Mouse (Mus musculus) liver, postnatal 0 days (tissue): ENCODE measurements around the gene Upf2. TPM values are rescaled to one million over a fixed set of nuclear protein-coding genes. Genes with fewer than 3 reads are reported as not detected.

Experiments
- ATAC-seq: fragments of 200-750 bp; cut with Nextera tagmentation; 2 replicates; pipeline ENCODE4 v1.8.0; 2017; ENCODE audit warnings: mild to moderate bottlenecking, moderate library complexity
- DNase-seq: peaks from one replicate; pipeline ENCODE4 v3.0.0-alpha.2; 2016
- H3K27ac ChIP-seq: fragments of 300-500 bp; sonication (generic); 2 replicates; pipeline ENCODE4 v1.5.1; 2014; ENCODE audit warnings: antibody characterized with exemption, moderate library complexity, mild to moderate bottlenecking, low read depth
- H3K27me3 ChIP-seq: fragments of 300-500 bp; sonication (generic); 2 replicates; pipeline ENCODE4 v1.6.1; 2014; ENCODE audit warnings: low read length, control low read depth, mixed read lengths; ENCODE audit not compliant: insufficient read depth
- H3K36me3 ChIP-seq: fragments of 300-500 bp; sonication (generic); replicated peaks from 2 replicates; pipeline ENCODE4 v1.6.1; 2014; ENCODE audit warnings: mild to moderate bottlenecking, control low read depth, low read length, moderate library complexity, mixed read lengths; ENCODE audit not compliant: insufficient read depth
- H3K4me1 ChIP-seq: fragments of 300-500 bp; sonication (generic); 2 replicates; pipeline ENCODE4 v1.6.1; 2014; ENCODE audit warnings: antibody characterized with exemption, mild to moderate bottlenecking, control low read depth; ENCODE audit not compliant: insufficient read depth
- H3K4me2 ChIP-seq: fragments of 300-500 bp; sonication (generic); 2 replicates; pipeline ENCODE4 v1.6.1; 2014; ENCODE audit warnings: low read depth, mild to moderate bottlenecking, low read length, moderate library complexity, mixed read lengths
- H3K4me3 ChIP-seq: fragments of 300-500 bp; sonication (generic); 2 replicates; pipeline ENCODE4 v1.5.1; 2014; ENCODE audit warnings: low read depth, low read length
- H3K9ac ChIP-seq: fragments of 300-500 bp; sonication (generic); replicated peaks from 2 replicates; pipeline ENCODE4 v1.6.1; 2014; ENCODE audit warnings: mild to moderate bottlenecking, moderate library complexity
- H3K9me3 ChIP-seq: fragments of 300-500 bp; sonication (generic); 2 replicates; pipeline ENCODE4 v1.6.1; 2016; ENCODE audit warnings: mild to moderate bottlenecking, control low read depth, low read length, mixed read lengths
- CTCF ChIP-seq: sonication (generic); IDR thresholded peaks from 2 replicates; pipeline ENCODE4 v1.5.1; 2016; ENCODE audit warnings: antibody characterized with exemption, low read depth
- EP300 ChIP-seq: IDR thresholded peaks from 2 replicates; pipeline ENCODE4 v1.6.1; 2016; ENCODE audit warnings: antibody characterized with exemption, low read depth, mild to moderate bottlenecking
- WGBS: fragments of 180-500 bp; shearing (Covaris S2); extraction: QIAGEN DNeasy Blood & Tissue Kit; methylation state at CpG from one replicate; pipeline ENCODE4 v1.1.7; 2014; ENCODE audit not compliant: insufficient replicate concordance; 5-methylcytosine and 5-hydroxymethylcytosine counted together
- polyA plus RNA-seq: library from polyadenylated mRNA; unstranded; fragments of >200 nt; fragmentation: Nextera tagmentation; extraction: Ambion mirVana; gene quantifications from 2 replicates; pipeline ENCODE4 v1.2.1, GENCODE M21; 2015

The Upf2 gene
- polyA plus RNA-seq, 1 experiment from 2014 or later: 3.3 TPM

GRCm38 (mm10) chr2:5927481-5927880 is 23.8 kb upstream of the Upf2 start:
- Histone ChIP-seq H3K36me3 (peaks cover 8% of the 10 kb centered on the region), H3K27ac (no peak overlapping the region), H3K27me3 (no peaks in the 10 kb centered on the region), H3K9me3 (no peaks in the 10 kb centered on the region), H3K9ac (no peak overlapping the region), H3K4me2 (no peak overlapping the region), H3K4me1 (no peaks in the 10 kb centered on the region), H3K4me3 (no peak overlapping the region)
- TF ChIP-seq EP300 (no peak), CTCF (no peak)
- DNase-seq (no peak), ATAC-seq (no peak)
- WGBS: 82% methylated on average over 5 of the region's 5 CpGs

GRCm38 (mm10) chr2:5929793-5930192 is 21.5 kb upstream of the Upf2 start:
- WGBS: 86% methylated on average over 5 of the region's 5 CpGs
- Histone ChIP-seq H3K27me3 (no peaks in the 10 kb centered on the region), H3K9ac (no peak overlapping the region), H3K27ac (no peak overlapping the region), H3K4me1 (no peaks in the 10 kb centered on the region), H3K9me3 (no peaks in the 10 kb centered on the region), H3K36me3 (peaks cover 8% of the 10 kb centered on the region), H3K4me3 (no peak overlapping the region), H3K4me2 (no peak overlapping the region)
- DNase-seq: no peak
- ATAC-seq: no peak
- TF ChIP-seq EP300 (no peak), CTCF (no peak)

GRCm38 (mm10) chr2:5930291-5931054 is 20.8 kb upstream of the Upf2 start:
- ATAC-seq (no peak), DNase-seq (no peak)
- TF ChIP-seq EP300 (no peak), CTCF (no peak)
- Histone ChIP-seq H3K4me3 (no peak overlapping the region), H3K4me2 (no peak overlapping the region), H3K4me1 (no peaks in the 10 kb centered on the region), H3K27me3 (no peaks in the 10 kb centered on the region), H3K9me3 (no peaks in the 10 kb centered on the region), H3K36me3 (peaks cover 8% of the 10 kb centered on the region), H3K9ac (no peak overlapping the region), H3K27ac (no peak overlapping the region)
- WGBS: 57% methylated on average over 18 of the region's 18 CpGs

- ATAC-seq (no peak), DNase-seq (no peak)
- Histone ChIP-seq H3K4me1 (no peaks in the 10 kb centered on the region), H3K4me3 (no peak overlapping the region), H3K27me3 (no peaks in the 10 kb centered on the region), H3K4me2 (no peak overlapping the region), H3K27ac (no peak overlapping the region), H3K9me3 (no peaks in the 10 kb centered on the region), H3K36me3 (peaks cover 8% of the 10 kb centered on the region), H3K9ac (no peak overlapping the region)
- TF ChIP-seq EP300 (no peak), CTCF (no peak)
- 85% methylated on average over 5 of the region's 5 CpGs for WGBS
Measured at GRCm38 (mm10) chr2:5931938-5932337, 19.3 kb upstream of the Upf2 start.

GRCm38 (mm10) chr2:5934936-5935335 is 16.3 kb upstream of the Upf2 start:
- H3K4me1 ChIP-seq: 0 out of 2 replicates have a peak, but pooled peaks cover 4% of the 10 kb centered on the region
- TF ChIP-seq CTCF (no peak), EP300 (no peak)
- no peaks in the 10 kb centered on the region for H3K27me3 ChIP-seq
- no peak overlapping the region for H3K9ac ChIP-seq
- peaks cover 5% of the 10 kb centered on the region; the same call in 1 of the 2 replicates for H3K36me3 ChIP-seq
- no peak for DNase-seq
- no peak overlapping the region for H3K4me2 ChIP-seq
- no peak overlapping the region for H3K27ac ChIP-seq
- H3K9me3 ChIP-seq: no peaks in the 10 kb centered on the region
- WGBS: 86% methylated on average over 3 of the region's 3 CpGs
- H3K4me3 ChIP-seq: no peak overlapping the region
- no peak for ATAC-seq

- Histone ChIP-seq H3K4me3 (no peak overlapping the region), H3K4me1 (0 out of 2 replicates have a peak, but pooled peaks cover 4% of the 10 kb centered on the region), H3K27me3 (no peaks in the 10 kb centered on the region), H3K27ac (peak overlapping the region; percentile 63), H3K9ac (no peak overlapping the region), H3K9me3 (no peaks in the 10 kb centered on the region), H3K36me3 (peaks cover 4% of the 10 kb centered on the region; the same call in 1 of the 2 replicates), H3K4me2 (no peak overlapping the region)
- 74% methylated on average over 6 of the region's 6 CpGs for WGBS
- ATAC-seq: no peak
- no peak for TF ChIP-seq CTCF
- TF ChIP-seq EP300: no peak
- no peak for DNase-seq
Measured at GRCm38 (mm10) chr2:5936068-5936467, 15.2 kb upstream of the Upf2 start.
